In the genomic region with DNA sequence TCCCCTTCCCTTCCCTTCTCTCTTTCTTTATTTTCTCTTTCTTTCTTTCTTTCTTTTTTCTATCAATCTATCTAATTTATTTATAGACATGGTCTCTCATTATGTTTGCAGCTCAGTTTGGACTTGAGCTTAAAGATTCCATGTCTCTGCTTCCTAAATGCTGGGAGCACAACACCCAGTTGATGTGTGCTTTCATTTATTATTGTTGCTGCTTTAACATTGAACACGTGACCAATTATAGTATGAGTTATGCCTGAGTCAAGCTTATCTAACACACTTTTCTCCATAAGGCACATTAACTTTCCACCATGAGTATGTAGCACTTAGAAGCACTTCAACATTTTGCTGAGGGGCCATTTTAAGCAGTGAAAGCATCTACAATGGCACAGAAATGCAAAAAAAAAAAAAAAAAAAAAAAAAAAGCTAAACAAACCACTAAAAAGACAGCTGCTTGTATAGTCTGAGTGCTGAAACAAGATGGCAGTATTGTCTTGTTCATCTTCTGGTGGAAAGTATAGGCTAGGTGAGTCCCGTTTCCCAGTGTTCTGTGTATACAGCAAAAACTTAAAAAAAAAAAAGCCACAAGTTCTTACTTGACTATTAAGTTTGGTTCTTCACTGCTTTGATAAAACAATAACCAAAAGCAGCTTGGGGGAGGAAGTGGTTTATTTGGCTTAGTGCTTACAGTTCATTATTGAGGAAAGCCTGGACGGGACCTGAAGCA, we compare ENCODE assay signal across 13 mouse cellular contexts. TPM values are rescaled to one million over a fixed set of nuclear protein-coding genes. Genes with fewer than 3 reads are reported as not detected.
DNase-seq lines count a peak whose midpoint lies in the region; ATAC-seq and TF ChIP-seq lines count a peak whose summit lies in the region.
"Had no signal": no experiment of that assay in that cellular context is flagged by ENCODE, and none has a peak within 500 bp of the region (broad histone marks: within the 10 kb centered on the region; RNA-seq: fewer than 3 reads in every experiment).

No protein-coding gene starts in this region.

- H3K27ac ChIP-seq in lung, embryonic 14.5 days (ENCODE audit: low read depth): no peak overlapping the region
- H3K27ac ChIP-seq: limb, embryonic 13.5 days; midbrain, embryonic 13.5 days; stomach, embryonic 15.5 days had no signal

- no peak overlapping the region for H3K9ac ChIP-seq in lung, embryonic 14.5 days
- H3K9ac ChIP-seq: limb, embryonic 13.5 days; midbrain, embryonic 13.5 days; stomach, embryonic 15.5 days had no signal

- H3K27me3 ChIP-seq in lung, embryonic 14.5 days (ENCODE audit: insufficient read depth, low read length): no peaks in the 10 kb centered on the region
- H3K27me3 ChIP-seq in G1E (ENCODE audit: insufficient read depth, low read length) (no peaks in the 10 kb centered on the region), myocyte (ENCODE audit: control insufficient read depth, insufficient read depth, insufficient read length) (no peaks in the 10 kb centered on the region)
- H3K27me3 ChIP-seq: limb, embryonic 13.5 days; midbrain, embryonic 13.5 days; stomach, embryonic 15.5 days had no signal

- TF ChIP-seq POLR2A in myocyte (IDR thresholded peaks at IDR 0.05; ENCODE audit: insufficient read length, low read depth): no peak

- peaks cover 8% of the 10 kb centered on the region for H3K79me2 ChIP-seq in myocyte (ENCODE audit: control insufficient read depth, insufficient read depth)

- DNase-seq in lung, embryonic 14.5 days: peak; percentile 14
- DNase-seq in lung, postnatal 10 days: no peak
- no peak for DNase-seq in G1E (ENCODE audit: low spot score)
- DNase-seq in adrenal gland, postnatal 14 days: no peak
- DNase-seq in kidney, postnatal 25 days: no peak
- DNase-seq: cerebellum, adult 9-10 months had no signal

- WGBS in lung, embryonic 14.5 days: 69% methylated on average over 3 of the region's 3 CpGs

- no peaks in the 10 kb centered on the region for H3K4me1 ChIP-seq in lung, embryonic 14.5 days (ENCODE audit: insufficient read depth)
- peaks cover 45% of the 10 kb centered on the region for H3K4me1 ChIP-seq in G1E (ENCODE audit: insufficient read depth, low read depth, low read length)
- H3K4me1 ChIP-seq: midbrain, embryonic 13.5 days; stomach, embryonic 15.5 days had no signal

- no peak overlapping the region for H3K4me2 ChIP-seq in lung, embryonic 14.5 days
- H3K4me2 ChIP-seq in myocyte (ENCODE audit: low read depth): no peak overlapping the region
- H3K4me2 ChIP-seq: heart, embryonic 11.5 days; limb, embryonic 13.5 days; midbrain, embryonic 13.5 days; stomach, embryonic 15.5 days had no signal

- H3K36me3 ChIP-seq in lung, embryonic 14.5 days (ENCODE audit: insufficient read depth): 0 out of 2 replicates have a peak, but pooled peaks cover 2% of the 10 kb centered on the region
- H3K36me3 ChIP-seq in G1E (replicated peaks) (peaks cover 12% of the 10 kb centered on the region), myocyte (ENCODE audit: control insufficient read depth, insufficient read depth) (peaks cover 18% of the 10 kb centered on the region)
- H3K36me3 ChIP-seq: midbrain, embryonic 13.5 days; stomach, embryonic 15.5 days had no signal

- H3K9me3 ChIP-seq in lung, embryonic 14.5 days (ENCODE audit: low read depth, low read length): no peaks in the 10 kb centered on the region
- H3K9me3 ChIP-seq in G1E (replicated peaks): no peaks in the 10 kb centered on the region
- H3K9me3 ChIP-seq: limb, embryonic 13.5 days; midbrain, embryonic 13.5 days; stomach, embryonic 15.5 days had no signal

- no peak overlapping the region for H3ac ChIP-seq in myocyte (ENCODE audit: control insufficient read depth, insufficient read length)

- no peak for TF ChIP-seq CTCF in lung, embryonic 14.5 days (IDR thresholded peaks at IDR 0.05; ENCODE audit: low read depth)
- TF ChIP-seq CTCF in G1E (IDR thresholded peaks at IDR 0.05; ENCODE audit: low read depth, low read length): no peak

- no peak for ATAC-seq in lung, embryonic 14.5 days (ENCODE audit: insufficient read depth)
- peak; percentile 52; the same call in 1 of the 2 replicates for ATAC-seq in G1E (ENCODE audit: extremely low read depth, insufficient number of reproducible peaks, low FRiP score, poor library complexity, severe bottlenecking)
- ATAC-seq in erythroblast, adult 5-6 weeks (replicated peaks; ENCODE audit: low FRiP score, poor library complexity, severe bottlenecking): peak; percentile 84
- ATAC-seq: hindbrain, embryonic 16.5 days; midbrain, embryonic 13.5 days had no signal

- no peak overlapping the region for H3K4me3 ChIP-seq in lung, embryonic 14.5 days (ENCODE audit: low read depth, low read length)
- H3K4me3 ChIP-seq in G1E (ENCODE audit: low read depth, low read length): no peak overlapping the region; the same call in 1 of the 2 replicates
- no peak overlapping the region for H3K4me3 ChIP-seq in myocyte
- H3K4me3 ChIP-seq: limb, embryonic 13.5 days; midbrain, embryonic 13.5 days; stomach, embryonic 15.5 days had no signal

TF ChIP-seq in myocyte, 11 proteins besides CTCF, POLR2A, EP300 and RAD21:
- peak; percentile 85 for TF ChIP-seq USF1 (IDR thresholded peaks at IDR 0.05; ENCODE audit: low read depth)
- TF ChIP-seq MYOD1 (IDR thresholded peaks at IDR 0.05; ENCODE audit: control insufficient read depth in 1 of 3, insufficient read length in 2 of 3, low read depth in 2 of 3): no peak
- no peak for TF ChIP-seq E2F4 (IDR thresholded peaks at IDR 0.05; ENCODE audit: insufficient read depth)

RNA-seq across cellular contexts. Expression of gene Homer1, which starts 41.3 kb away (rescaled TPM):
- 5.8 and 6.4 TPM in 2 replicates for polyA plus RNA-seq in lung, embryonic 14.5 days (2014; fragmentation: Nextera tagmentation; extraction: Ambion mirVana)
- total RNA-seq in G1E (2014; fragmentation: Nextera tagmentation) (20.9 and 24.5 TPM in 2 replicates), G1E (2017) (27.4 and 30.4 TPM in 2 replicates)
- polyA plus RNA-seq in G1E (2012) (5.3 and 6.1 TPM in 2 replicates), myocyte (2012; fragmentation: generic; extraction: Trizol) (3.7 TPM)
- total RNA-seq in erythroblast, adult 5-6 weeks (2015; ENCODE audit: low replicate concordance): 4.2 and 11.3 TPM in 2 replicates
- 5.9 and 8.9 TPM in 2 replicates for total RNA-seq in erythroblast, adult 5-6 weeks (2017; ENCODE audit: low replicate concordance)
- total RNA-seq in adrenal gland, postnatal 14 days (2021): 21.3 and 33.3 TPM in 2 replicates
